Mouse (Mus musculus): ENCODE data around the gene 4930435E12Rik. TPM values are rescaled to one million over a fixed set of nuclear protein-coding genes. Genes with fewer than 3 reads are reported as not detected.

4930435E12Rik gene
- polyA plus RNA-seq, 1 experiment from 2014 or later: not detected

GRCm38 (mm10) chr16:38800091-38800490 is 28.5 kb downstream of the 4930435E12Rik start, which contains the start of gene Upk1b:
TSS of gene Upk1b (minus strand) at chr16:38800328.
- H3K36me3 ChIP-seq (ENCODE audit: control insufficient read depth, insufficient read depth, low read length): no peaks in the 10 kb centered on the region
- no peaks in the 10 kb centered on the region for H3K9me3 ChIP-seq (ENCODE audit: control insufficient read depth, low read length)
- no peak within 1 kb of the TSS for H3K27ac ChIP-seq (ENCODE audit: low read depth, low read length)
- no peak within 1 kb of the TSS for H3K9ac ChIP-seq (ENCODE audit: low read depth, low read length)
- no peaks in the 10 kb centered on the region for H3K27me3 ChIP-seq (ENCODE audit: control insufficient read depth, insufficient read depth, low read length)
- 50% methylated on average over 10 of the region's 10 CpGs for WGBS
- H3K4me1 ChIP-seq (replicated peaks; ENCODE audit: control insufficient read depth, insufficient read depth, low read length): no peaks in the 10 kb centered on the region
- H3K4me3 ChIP-seq (ENCODE audit: low read depth, low read length): no peak within 1 kb of the TSS
- H3K4me2 ChIP-seq (replicated peaks; ENCODE audit: low read depth, low read length): no peak within 1 kb of the TSS
- DNase-seq (ENCODE audit: low spot score) (no peak), ATAC-seq (ENCODE audit: low FRiP score) (no peak)

GRCm38 (mm10) chr16:38798957-38799450 is 29.5 kb downstream of the 4930435E12Rik start:
- H3K4me1 ChIP-seq (replicated peaks; ENCODE audit: control insufficient read depth, insufficient read depth, low read length): no peaks in the 10 kb centered on the region
- ATAC-seq (ENCODE audit: low FRiP score): no peak
- WGBS: 75% methylated on average over 3 of the region's 3 CpGs

GRCm38 (mm10) chr16:38793120-38793519 is 35.4 kb downstream of the 4930435E12Rik start:
- Histone ChIP-seq H3K9ac (ENCODE audit: low read depth, low read length) (no peak overlapping the region), H3K4me3 (ENCODE audit: low read depth, low read length) (no peak overlapping the region), H3K36me3 (ENCODE audit: control insufficient read depth, insufficient read depth, low read length) (no peaks in the 10 kb centered on the region), H3K27ac (ENCODE audit: low read depth, low read length) (no peak overlapping the region), H3K27me3 (ENCODE audit: control insufficient read depth, insufficient read depth, low read length) (no peaks in the 10 kb centered on the region), H3K9me3 (ENCODE audit: control insufficient read depth, low read length) (no peaks in the 10 kb centered on the region), H3K4me2 (replicated peaks; ENCODE audit: low read depth, low read length) (no peak overlapping the region), H3K4me1 (replicated peaks; ENCODE audit: control insufficient read depth, insufficient read depth, low read length) (no peaks in the 10 kb centered on the region)
- no peak for ATAC-seq (ENCODE audit: low FRiP score)
- no peak for DNase-seq (ENCODE audit: low spot score)
- WGBS: 76% methylated on average over 6 of the region's 6 CpGs

More at GRCm38 (mm10) chr16:38798957-38799450, 29.5 kb downstream of the 4930435E12Rik start:
- Histone ChIP-seq H3K36me3 (ENCODE audit: control insufficient read depth, insufficient read depth, low read length) (no peaks in the 10 kb centered on the region), H3K27me3 (ENCODE audit: control insufficient read depth, insufficient read depth, low read length) (no peaks in the 10 kb centered on the region), H3K27ac (ENCODE audit: low read depth, low read length) (no peak overlapping the region), H3K9me3 (ENCODE audit: control insufficient read depth, low read length) (no peaks in the 10 kb centered on the region), H3K4me2 (replicated peaks; ENCODE audit: low read depth, low read length) (no peak overlapping the region), H3K4me3 (ENCODE audit: low read depth, low read length) (no peak overlapping the region), H3K9ac (ENCODE audit: low read depth, low read length) (no peak overlapping the region)
- DNase-seq (ENCODE audit: low spot score): no peak

GRCm38 (mm10) chr16:38789966-38790365 is 38.6 kb downstream of the 4930435E12Rik start:
- H3K4me3 ChIP-seq (ENCODE audit: low read depth, low read length): no peak overlapping the region
- 88% methylated on average over 3 of the region's 3 CpGs for WGBS
- H3K36me3 ChIP-seq (ENCODE audit: control insufficient read depth, insufficient read depth, low read length): no peaks in the 10 kb centered on the region
- no peaks in the 10 kb centered on the region for H3K4me1 ChIP-seq (replicated peaks; ENCODE audit: control insufficient read depth, insufficient read depth, low read length)
- no peak overlapping the region for H3K9ac ChIP-seq (ENCODE audit: low read depth, low read length)
- no peaks in the 10 kb centered on the region for H3K27me3 ChIP-seq (ENCODE audit: control insufficient read depth, insufficient read depth, low read length)
- DNase-seq (ENCODE audit: low spot score): no peak
- no peak overlapping the region for H3K4me2 ChIP-seq (replicated peaks; ENCODE audit: low read depth, low read length)
- H3K9me3 ChIP-seq (ENCODE audit: control insufficient read depth, low read length): no peaks in the 10 kb centered on the region
- ATAC-seq (ENCODE audit: low FRiP score): no peak
- H3K27ac ChIP-seq (ENCODE audit: low read depth, low read length): no peak overlapping the region

GRCm38 (mm10) chr16:38789016-38789415 is 39.5 kb downstream of the 4930435E12Rik start:
- WGBS: 90% methylated on average over 2 of the region's 2 CpGs
- no peaks in the 10 kb centered on the region for H3K4me1 ChIP-seq (replicated peaks; ENCODE audit: control insufficient read depth, insufficient read depth, low read length)
- no peak overlapping the region for H3K4me3 ChIP-seq (ENCODE audit: low read depth, low read length)
- H3K27ac ChIP-seq (ENCODE audit: low read depth, low read length): no peak overlapping the region
- H3K27me3 ChIP-seq (ENCODE audit: control insufficient read depth, insufficient read depth, low read length): no peaks in the 10 kb centered on the region
- H3K9ac ChIP-seq (ENCODE audit: low read depth, low read length): no peak overlapping the region
- no peaks in the 10 kb centered on the region for H3K9me3 ChIP-seq (ENCODE audit: control insufficient read depth, low read length)
- no peaks in the 10 kb centered on the region for H3K36me3 ChIP-seq (ENCODE audit: control insufficient read depth, insufficient read depth, low read length)
- DNase-seq (ENCODE audit: low spot score) (no peak), ATAC-seq (ENCODE audit: low FRiP score) (no peak)
- H3K4me2 ChIP-seq (replicated peaks; ENCODE audit: low read depth, low read length): no peak overlapping the region

- no peak overlapping the region for H3K9ac ChIP-seq (ENCODE audit: low read depth, low read length)
- H3K4me1 ChIP-seq (replicated peaks; ENCODE audit: control insufficient read depth, insufficient read depth, low read length): no peaks in the 10 kb centered on the region
- no peak overlapping the region for H3K4me3 ChIP-seq (ENCODE audit: low read depth, low read length)
- H3K36me3 ChIP-seq (ENCODE audit: control insufficient read depth, insufficient read depth, low read length): no peaks in the 10 kb centered on the region
- no peak overlapping the region for H3K4me2 ChIP-seq (replicated peaks; ENCODE audit: low read depth, low read length)
- 78% methylated on average over 7 of the region's 7 CpGs for whole genome bisulfite sequencing
- no peaks in the 10 kb centered on the region for H3K27me3 ChIP-seq (ENCODE audit: control insufficient read depth, insufficient read depth, low read length)
- no peak for DNase-seq (ENCODE audit: low spot score)
- ATAC-seq (ENCODE audit: low FRiP score): no peak
- no peak overlapping the region for H3K27ac ChIP-seq (ENCODE audit: low read depth, low read length)
- H3K9me3 ChIP-seq (ENCODE audit: control insufficient read depth, low read length): no peaks in the 10 kb centered on the region
Measured at GRCm38 (mm10) chr16:38785301-38785700, 43.2 kb downstream of the 4930435E12Rik start.

- Histone ChIP-seq H3K4me1 (replicated peaks; ENCODE audit: control insufficient read depth, insufficient read depth, low read length) (no peaks in the 10 kb centered on the region), H3K27me3 (ENCODE audit: control insufficient read depth, insufficient read depth, low read length) (no peaks in the 10 kb centered on the region), H3K9ac (ENCODE audit: low read depth, low read length) (no peak overlapping the region), H3K27ac (ENCODE audit: low read depth, low read length) (no peak overlapping the region), H3K4me2 (replicated peaks; ENCODE audit: low read depth, low read length) (no peak overlapping the region), H3K9me3 (ENCODE audit: control insufficient read depth, low read length) (no peaks in the 10 kb centered on the region), H3K36me3 (ENCODE audit: control insufficient read depth, insufficient read depth, low read length) (no peaks in the 10 kb centered on the region), H3K4me3 (ENCODE audit: low read depth, low read length) (no peak overlapping the region)
- no peak for ATAC-seq (ENCODE audit: low FRiP score)
- no peak for DNase-seq (ENCODE audit: low spot score)
- 49% methylated on average over 2 of the region's 2 CpGs for WGBS
Measured at GRCm38 (mm10) chr16:38782524-38783067, 46.0 kb downstream of the 4930435E12Rik start.

- H3K9ac ChIP-seq (ENCODE audit: low read depth, low read length): no peak overlapping the region
- 80% methylated on average over 2 of the region's 2 CpGs for WGBS
- ATAC-seq (ENCODE audit: low FRiP score): no peak
Measured at GRCm38 (mm10) chr16:38781946-38782345, 46.6 kb downstream of the 4930435E12Rik start.

GRCm38 (mm10) chr16:38780960-38781572 is 47.5 kb downstream of the 4930435E12Rik start:
- no peaks in the 10 kb centered on the region for H3K4me1 ChIP-seq (replicated peaks; ENCODE audit: control insufficient read depth, insufficient read depth, low read length)
- H3K4me2 ChIP-seq (replicated peaks; ENCODE audit: low read depth, low read length): no peak overlapping the region
- ATAC-seq (ENCODE audit: low FRiP score) (no peak), DNase-seq (ENCODE audit: low spot score) (no peak)
- no peak overlapping the region for H3K4me3 ChIP-seq (ENCODE audit: low read depth, low read length)
- no peak overlapping the region for H3K27ac ChIP-seq (ENCODE audit: low read depth, low read length)
- WGBS: 95% methylated on average over 7 of the region's 7 CpGs
- H3K36me3 ChIP-seq (ENCODE audit: control insufficient read depth, insufficient read depth, low read length): no peaks in the 10 kb centered on the region
- H3K9ac ChIP-seq (ENCODE audit: low read depth, low read length): no peak overlapping the region
- no peaks in the 10 kb centered on the region for H3K27me3 ChIP-seq (ENCODE audit: control insufficient read depth, insufficient read depth, low read length)
- H3K9me3 ChIP-seq (ENCODE audit: control insufficient read depth, low read length): no peaks in the 10 kb centered on the region

More at GRCm38 (mm10) chr16:38781946-38782345, 46.6 kb downstream of the 4930435E12Rik start:
- Histone ChIP-seq H3K36me3 (ENCODE audit: control insufficient read depth, insufficient read depth, low read length) (no peaks in the 10 kb centered on the region), H3K27me3 (ENCODE audit: control insufficient read depth, insufficient read depth, low read length) (no peaks in the 10 kb centered on the region), H3K27ac (ENCODE audit: low read depth, low read length) (no peak overlapping the region), H3K4me2 (replicated peaks; ENCODE audit: low read depth, low read length) (no peak overlapping the region), H3K4me3 (ENCODE audit: low read depth, low read length) (no peak overlapping the region), H3K4me1 (replicated peaks; ENCODE audit: control insufficient read depth, insufficient read depth, low read length) (no peaks in the 10 kb centered on the region), H3K9me3 (ENCODE audit: control insufficient read depth, low read length) (no peaks in the 10 kb centered on the region)
- DNase-seq (ENCODE audit: low spot score): no peak

Data from hindbrain, embryonic 11.5 days (tissue).